Mouse (Mus musculus) CH12.LX (cell line): ENCODE results near the gene Ppp1r16b.

ENCODE experiments used
- CHD1 ChIP-seq: IDR thresholded peaks from 2 replicates; pipeline ENCODE4 v1.6.1; 2012; ENCODE audit warnings: low read depth, low read length, improper control_type of control experiment, inconsistent platforms
- CTCF ChIP-seq, 2 experiments: IDR thresholded peaks in 1 of 2; conservative IDR thresholded peaks in 1 of 2; 2 replicates each; pipeline ENCODE4 v1.5.1; 2011 to 2012; ENCODE audit warnings: low read depth in 2 of 2, low read length in 2 of 2, improper control_type of control experiment in 1 of 2, inconsistent platforms in 1 of 2, mild to moderate bottlenecking in 1 of 2, moderate library complexity in 1 of 2
- E2F4 ChIP-seq: IDR thresholded peaks from 2 replicates; pipeline ENCODE4 v1.6.1; 2011; ENCODE audit warnings: low read depth, low read length, improper control_type of control experiment; ENCODE audit not compliant: insufficient replicate concordance
- EP300 ChIP-seq: IDR thresholded peaks from 2 replicates; pipeline ENCODE4 v1.6.1; 2011; ENCODE audit warnings: low read length, improper control_type of control experiment
- ETS1 ChIP-seq: conservative IDR thresholded peaks from 2 replicates; pipeline ENCODE4 v1.6.1; 2012; ENCODE audit warnings: low read depth, mild to moderate bottlenecking, inconsistent platforms, low read length, improper control_type of control experiment, moderate library complexity
- IRF4 ChIP-seq: IDR thresholded peaks from 2 replicates; pipeline ENCODE4 v1.6.1; 2014; ENCODE audit warnings: low read depth, mild to moderate bottlenecking, inconsistent platforms, low read length, improper control_type of control experiment
- JUN ChIP-seq: IDR thresholded peaks from 2 replicates; pipeline ENCODE4 v1.6.1; 2011; ENCODE audit warnings: low read depth, mild to moderate bottlenecking, low read length, improper control_type of control experiment, moderate library complexity; ENCODE audit not compliant: insufficient read depth
- MAFK ChIP-seq: IDR thresholded peaks from 2 replicates; pipeline ENCODE4 v1.6.1; 2011; ENCODE audit warnings: low read length, improper control_type of control experiment; ENCODE audit not compliant: insufficient replicate concordance
- MYC ChIP-seq: IDR thresholded peaks from 2 replicates; pipeline ENCODE4 v1.6.1; 2011; ENCODE audit warnings: low read depth, mild to moderate bottlenecking, improper control_type of control experiment, low read length
- POLR2A ChIP-seq: IDR thresholded peaks from 2 replicates; pipeline ENCODE4 v1.6.1; 2011; ENCODE audit warnings: low read depth, mild to moderate bottlenecking, improper control_type of control experiment, low read length
- POLR2AphosphoS2 ChIP-seq: IDR thresholded peaks from 2 replicates; pipeline ENCODE4 v1.6.1; 2011; ENCODE audit warnings: low read depth, low read length, improper control_type of control experiment
- USF1 ChIP-seq: IDR thresholded peaks from 2 replicates; pipeline ENCODE4 v1.6.1; 2014; ENCODE audit warnings: low read depth, mild to moderate bottlenecking, inconsistent platforms, low read length, improper control_type of control experiment
- ZC3H11A ChIP-seq: IDR thresholded peaks from 2 replicates; pipeline ENCODE4 v1.6.1; 2012; ENCODE audit warnings: low read depth, mild to moderate bottlenecking, inconsistent platforms, low read length, improper control_type of control experiment
- ZNF384 ChIP-seq: IDR thresholded peaks from 2 replicates; pipeline ENCODE4 v1.6.1; 2012; ENCODE audit warnings: low read depth, low read length, improper control_type of control experiment, inconsistent platforms

GRCm38 (mm10) chr2:158760231-158760630 is 95.0 kb downstream of the Ppp1r16b start:
- TF ChIP-seq USF1 (no peak), POLR2A (no peak), EP300 (no peak), MAFK (no peak), JUN (no peak), CTCF (conservative IDR thresholded peaks at IDR 0.05 in 1 of 2, IDR thresholded peaks at IDR 0.05 in 1 of 2; ENCODE audit: low read depth in 2 of 2, low read length in 2 of 2) (no peak), POLR2AphosphoS2 (no peak), ETS1 (no peak), ZNF384 (no peak), MYC (no peak), ZC3H11A (no peak), E2F4 (no peak), IRF4 (no peak), CHD1 (no peak)
